Mouse (Mus musculus): ENCODE data around the gene Cryge. TPM values are rescaled to one million over a fixed set of nuclear protein-coding genes. Genes with fewer than 3 reads are reported as not detected.

Cryge gene
- polyA plus RNA-seq (2017; shearing (Covaris generic)) = not detected

DNA sequence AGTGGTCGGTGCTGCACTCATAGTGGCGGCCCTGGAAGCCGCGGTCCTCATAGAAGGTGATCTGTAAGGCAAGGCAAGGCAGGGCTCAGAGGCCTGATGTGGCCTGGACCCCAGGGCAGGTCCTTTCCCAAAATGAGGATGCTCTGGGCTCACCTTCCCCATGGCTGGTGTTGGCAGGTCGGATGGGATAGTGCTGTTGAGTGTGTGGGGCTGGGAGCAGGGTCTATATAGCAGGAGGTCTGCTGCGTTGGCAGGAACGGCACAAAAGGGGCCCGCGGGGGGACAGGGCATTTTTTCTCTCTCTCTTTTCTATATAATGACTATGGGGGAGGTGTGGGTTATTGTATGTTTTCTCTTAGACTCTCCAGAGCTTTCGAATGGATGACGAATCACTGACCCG, at the start of gene Cryge:
Cryge (minus strand) TSS at position 198 of the 400 bp plus-strand sequence.

DNA sequence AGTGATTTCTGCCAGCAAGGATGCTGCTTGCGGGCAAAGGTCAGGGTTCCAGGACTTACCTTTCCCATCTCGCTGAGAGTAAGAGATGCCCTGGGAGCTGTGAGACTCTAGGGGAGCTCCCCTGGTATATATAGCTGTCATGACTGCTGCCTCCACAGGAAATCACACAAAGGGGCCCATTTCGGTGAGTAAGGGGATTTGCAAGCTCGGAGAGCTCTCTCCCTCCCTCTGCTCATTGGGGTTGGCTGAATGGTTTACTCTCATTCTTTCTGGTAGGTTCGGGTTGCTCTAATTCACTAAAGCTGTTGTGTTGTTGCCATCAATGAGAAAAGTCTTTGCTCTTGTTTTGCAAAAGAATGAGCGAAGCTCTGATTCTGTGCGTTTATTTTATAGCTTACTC, 31.2 kb upstream of the Cryge start, which contains the start of gene Crygb:
Crygb (minus strand) TSS at position 101 of the 400 bp plus-strand sequence.

DNA sequence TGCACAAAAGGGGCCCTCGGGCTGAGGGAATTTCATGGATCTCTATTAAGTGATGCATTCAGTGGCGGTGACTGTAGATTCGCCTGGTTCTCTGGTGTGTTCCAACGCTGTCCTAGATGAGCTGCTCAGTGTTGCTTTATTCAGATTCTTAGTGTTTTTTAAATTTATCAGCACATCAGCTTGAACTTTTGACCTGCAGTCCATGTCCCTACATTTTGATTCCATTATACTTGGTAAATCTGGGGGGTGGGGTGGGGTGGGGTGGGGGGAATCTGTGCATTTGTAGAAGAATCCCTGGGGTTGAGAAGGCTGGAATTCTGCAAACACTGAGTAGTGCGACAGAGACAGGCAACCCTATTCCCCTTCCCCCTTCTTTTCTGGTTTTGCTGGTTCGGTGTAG, 22.6 kb upstream of the Cryge start, which contains the start of gene Crygc:
Crygc (minus strand) TSS at position 101 of the 400 bp plus-strand sequence.

DNA sequence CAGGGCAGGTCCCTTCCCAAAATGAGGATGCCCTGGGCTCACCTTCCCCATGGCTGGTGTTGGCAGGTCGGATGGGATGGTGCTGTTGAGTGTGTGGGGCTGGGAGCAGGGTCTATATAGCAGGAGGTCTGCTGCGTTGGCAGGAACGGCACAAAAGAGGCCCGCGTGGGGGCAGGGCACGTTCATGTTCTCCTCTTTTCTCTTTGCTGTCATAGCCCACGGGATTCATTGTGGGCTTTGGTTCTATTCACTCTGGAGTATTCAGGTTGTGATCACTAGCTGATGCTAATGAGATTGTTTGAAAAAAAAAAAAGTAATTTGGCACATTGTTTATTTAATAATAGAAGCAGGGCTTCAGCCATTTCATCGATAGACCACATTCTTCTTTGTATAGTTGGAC, 12.4 kb upstream of the Cryge start, which contains the start of gene Crygd:
Crygd (minus strand) TSS at position 101 of the 400 bp plus-strand sequence.

DNA sequence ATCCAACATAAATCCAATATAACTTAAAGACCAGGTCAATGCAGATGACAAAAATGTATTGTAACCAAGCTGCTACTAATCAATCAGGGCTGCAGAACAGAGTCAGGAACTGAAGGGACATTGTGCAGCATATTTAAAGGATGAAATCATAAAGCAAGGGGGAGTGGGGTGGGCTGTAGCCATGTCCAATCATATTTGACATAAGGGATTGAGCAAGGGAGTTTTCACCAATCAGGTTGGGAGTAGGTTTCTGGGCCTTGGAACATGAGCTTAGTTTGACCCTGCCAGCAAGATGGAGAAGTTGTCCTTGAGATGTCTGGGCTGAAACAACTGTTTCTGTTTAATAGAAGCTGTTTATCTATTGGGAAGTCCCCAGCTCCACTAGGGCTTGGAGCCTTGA, 18.3 kb downstream of the Cryge start, which contains the start of gene Akr1cl:
Akr1cl (minus strand) TSS at position 119 of the 400 bp plus-strand sequence.

Other genes with a start within 250 kb of the Cryge start
- 14.8 TPM for gene Plekhm3, start 94.3 kb downstream of the Cryge start, polyA plus RNA-seq (2017; shearing (Covaris generic))
- gene Akr1cl, start 18.4 kb downstream of the Cryge start, polyA plus RNA-seq (2017; shearing (Covaris generic)) = 0.23 TPM
- gene Crygd, start 12.3 kb upstream of the Cryge start, polyA plus RNA-seq (2017; shearing (Covaris generic)) = not detected
- gene Crygc, start 22.5 kb upstream of the Cryge start, polyA plus RNA-seq (2017; shearing (Covaris generic)) = not detected
- gene Crygb, start 31.1 kb upstream of the Cryge start, polyA plus RNA-seq (2017; shearing (Covaris generic)) = not detected
- not detected for gene Cryga, start 52.2 kb upstream of the Cryge start, polyA plus RNA-seq (2017; shearing (Covaris generic))
- not detected for gene Gm28845, start 68.4 kb upstream of the Cryge start, polyA plus RNA-seq (2017; shearing (Covaris generic))
- not detected for gene D630023F18Rik, start 72.1 kb upstream of the Cryge start, polyA plus RNA-seq (2017; shearing (Covaris generic))
- gene Idh1, start 135.4 kb upstream of the Cryge start, polyA plus RNA-seq (2017; shearing (Covaris generic)) = 16.9 TPM
- gene Pikfyve, start 135.5 kb upstream of the Cryge start, polyA plus RNA-seq (2017; shearing (Covaris generic)) = 32.1 TPM
- not detected for gene Pth2r, start 230.9 kb upstream of the Cryge start, polyA plus RNA-seq (2017; shearing (Covaris generic))